Mouse (Mus musculus) E14TG2a.4 (cell line): ENCODE measurements around the gene Slc35f3.

Experiments
- H3K27me3 ChIP-seq: 2 replicates; pipeline ENCODE4 v1.6.1; 2014; ENCODE audit warnings: low read length, control low read depth; ENCODE audit not compliant: insufficient read depth
- H3K36me3 ChIP-seq: 2 replicates; pipeline ENCODE4 v1.6.1; 2014; ENCODE audit warnings: low read length, control low read depth; ENCODE audit not compliant: insufficient read depth
- H3K4me1 ChIP-seq: replicated peaks from 2 replicates; pipeline ENCODE4 v1.6.1; 2014; ENCODE audit warnings: low read depth, low read length, control low read depth
- H3K4me3 ChIP-seq: replicated peaks from 2 replicates; pipeline ENCODE4 v1.5.1; 2014; ENCODE audit warnings: mild to moderate bottlenecking, low read length
- H3K9me3 ChIP-seq: 2 replicates; pipeline ENCODE4 v1.6.1; 2014; ENCODE audit warnings: low read length, control low read depth
- CTCF ChIP-seq: conservative IDR thresholded peaks from 2 replicates; pipeline ENCODE4 v1.5.1; 2014; ENCODE audit warnings: low read length
- NANOG ChIP-seq: IDR thresholded peaks from 2 replicates; pipeline ENCODE4 v1.6.1; 2014; ENCODE audit warnings: borderline replicate concordance, low read length, mixed read lengths
- POU5F1 ChIP-seq: IDR thresholded peaks from 2 replicates; pipeline ENCODE4 v1.6.1; 2014; ENCODE audit warnings: low read length, borderline replicate concordance

The Slc35f3 gene

GRCm38 (mm10) chr8:126368349-126369054 lies 70.1 kb downstream of the Slc35f3 start:
- Histone ChIP-seq H3K4me1 (peaks cover 4% of the 10 kb centered on the region; the same call in 1 of the 2 replicates), H3K27me3 (no peaks in the 10 kb centered on the region), H3K36me3 (no peaks in the 10 kb centered on the region), H3K9me3 (peaks cover 8% of the 10 kb centered on the region; the same call in 1 of the 2 replicates), H3K4me3 (no peak overlapping the region)
- TF ChIP-seq POU5F1 (no peak), CTCF (no peak), NANOG (no peak)

DNA sequence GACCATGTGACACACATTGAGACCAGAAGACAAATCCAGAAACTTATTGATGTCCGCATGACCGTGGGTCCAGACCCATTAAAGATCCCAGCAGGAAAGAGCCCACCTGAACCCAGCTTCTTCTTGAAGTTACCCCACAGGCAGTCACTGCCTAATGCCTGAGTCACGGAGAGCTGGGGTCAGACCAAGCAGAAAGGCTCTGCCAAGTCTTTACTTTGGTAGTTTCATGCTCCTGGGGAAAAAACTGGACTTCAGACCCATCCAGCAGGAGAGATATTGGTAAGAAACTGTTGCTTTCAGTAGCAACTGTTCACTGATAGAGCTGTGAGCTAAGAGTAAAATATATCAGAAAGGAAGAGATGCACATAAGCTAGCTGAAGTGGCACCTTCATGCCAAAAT lies 73.5 kb downstream of the Slc35f3 start:
- Histone ChIP-seq H3K4me3 (no peak overlapping the region), H3K9me3 (no peaks in the 10 kb centered on the region), H3K36me3 (no peaks in the 10 kb centered on the region), H3K4me1 (peaks cover 4% of the 10 kb centered on the region; the same call in 1 of the 2 replicates), H3K27me3 (peaks cover 3% of the 10 kb centered on the region; the same call in 1 of the 2 replicates)
- no peak for TF ChIP-seq POU5F1
- no peak for TF ChIP-seq CTCF
- no peak for TF ChIP-seq NANOG

DNA sequence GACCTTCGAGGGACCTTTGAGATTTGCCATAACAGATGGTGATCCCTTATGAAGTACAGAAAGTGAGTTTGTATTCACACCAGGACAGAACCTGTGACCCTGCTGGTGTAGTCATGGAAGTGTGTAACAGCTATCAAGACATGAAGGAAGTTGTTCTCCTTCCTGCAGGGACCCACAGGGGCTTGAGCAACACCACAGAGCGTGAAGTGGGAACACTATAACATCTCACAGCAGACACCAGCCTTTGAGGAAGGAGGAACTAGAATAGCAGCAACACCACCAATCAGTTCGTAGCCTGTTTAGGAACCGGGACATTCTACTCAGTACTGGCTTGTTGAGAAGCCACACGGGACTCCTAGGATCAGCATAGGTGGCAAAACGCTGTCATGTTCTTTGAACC lies 81.2 kb downstream of the Slc35f3 start:
- Histone ChIP-seq H3K4me3 (no peak overlapping the region), H3K4me1 (peaks cover 7% of the 10 kb centered on the region), H3K27me3 (peaks cover 3% of the 10 kb centered on the region; the same call in 1 of the 2 replicates), H3K36me3 (no peaks in the 10 kb centered on the region), H3K9me3 (no peaks in the 10 kb centered on the region)
- no peak for TF ChIP-seq NANOG

DNA sequence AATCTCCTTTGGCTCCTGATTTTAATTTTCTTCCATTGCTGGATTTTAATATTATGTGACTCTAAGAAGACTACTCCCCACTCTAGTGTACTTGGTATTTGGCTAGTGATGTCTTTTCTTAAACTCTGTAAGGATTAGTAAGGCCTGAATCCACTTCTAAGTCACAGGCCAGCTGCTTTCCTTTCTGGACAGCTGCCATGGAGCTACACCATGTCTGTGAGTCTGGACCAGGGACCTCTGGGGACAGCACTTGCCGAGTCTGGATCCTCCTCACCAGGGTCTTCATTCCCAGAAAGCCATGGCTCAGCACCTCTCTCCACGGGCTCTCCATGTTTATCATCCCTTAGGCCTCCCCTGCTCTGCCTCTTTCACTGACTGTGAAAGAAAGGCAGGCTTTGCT lies 81.8 kb downstream of the Slc35f3 start:
- Histone ChIP-seq H3K27me3 (peaks cover 3% of the 10 kb centered on the region; the same call in 1 of the 2 replicates), H3K4me1 (peaks cover 7% of the 10 kb centered on the region), H3K9me3 (no peaks in the 10 kb centered on the region), H3K36me3 (no peaks in the 10 kb centered on the region), H3K4me3 (no peak overlapping the region)
- TF ChIP-seq POU5F1, result no peak
- TF ChIP-seq NANOG, result no peak
- no peak for TF ChIP-seq CTCF

- H3K4me3 ChIP-seq, result no peak overlapping the region
- no peaks in the 10 kb centered on the region for H3K9me3 ChIP-seq
- TF ChIP-seq POU5F1 (no peak), CTCF (no peak), NANOG (no peak)
- H3K27me3 ChIP-seq, result 0 out of 2 replicates have a peak, but pooled peaks cover 3% of the 10 kb centered on the region
- no peaks in the 10 kb centered on the region for H3K36me3 ChIP-seq
- peaks cover 7% of the 10 kb centered on the region for H3K4me1 ChIP-seq
These were observed 82.9 kb downstream of the Slc35f3 start for GRCm38 (mm10) chr8:126381299-126381698.

- Histone ChIP-seq H3K4me1 (peaks cover 7% of the 10 kb centered on the region), H3K9me3 (no peaks in the 10 kb centered on the region), H3K36me3 (no peaks in the 10 kb centered on the region), H3K4me3 (no peak overlapping the region), H3K27me3 (no peaks in the 10 kb centered on the region)
- TF ChIP-seq POU5F1, result no peak
- TF ChIP-seq NANOG, result no peak
- no peak for TF ChIP-seq CTCF
These were observed 83.9 kb downstream of the Slc35f3 start for GRCm38 (mm10) chr8:126382216-126382615.

DNA sequence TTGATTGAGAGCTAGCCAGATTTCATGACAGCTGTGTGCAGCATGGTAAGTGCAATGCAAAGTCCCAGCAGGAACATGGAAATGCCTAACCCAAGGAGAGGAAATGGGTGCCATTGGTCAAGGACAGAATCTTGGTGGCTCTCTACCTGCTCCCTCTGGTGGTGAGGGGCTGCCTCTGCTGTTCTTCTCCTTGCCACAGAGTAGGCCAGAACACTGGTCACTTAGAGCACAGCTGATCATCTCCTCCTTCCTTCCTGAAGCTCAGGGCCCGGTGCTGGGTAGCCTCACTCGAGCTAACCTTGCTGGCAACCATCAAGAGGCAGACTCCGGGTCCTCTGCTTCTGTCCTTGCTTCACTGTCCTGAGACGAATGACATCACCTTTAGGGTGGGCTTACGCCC lies 84.4 kb downstream of the Slc35f3 start:
- Histone ChIP-seq H3K4me1 (peaks cover 7% of the 10 kb centered on the region), H3K4me3 (no peak overlapping the region), H3K27me3 (no peaks in the 10 kb centered on the region), H3K9me3 (no peaks in the 10 kb centered on the region), H3K36me3 (no peaks in the 10 kb centered on the region)
- peak; percentile 61 for TF ChIP-seq CTCF
- TF ChIP-seq POU5F1, result no peak

DNA sequence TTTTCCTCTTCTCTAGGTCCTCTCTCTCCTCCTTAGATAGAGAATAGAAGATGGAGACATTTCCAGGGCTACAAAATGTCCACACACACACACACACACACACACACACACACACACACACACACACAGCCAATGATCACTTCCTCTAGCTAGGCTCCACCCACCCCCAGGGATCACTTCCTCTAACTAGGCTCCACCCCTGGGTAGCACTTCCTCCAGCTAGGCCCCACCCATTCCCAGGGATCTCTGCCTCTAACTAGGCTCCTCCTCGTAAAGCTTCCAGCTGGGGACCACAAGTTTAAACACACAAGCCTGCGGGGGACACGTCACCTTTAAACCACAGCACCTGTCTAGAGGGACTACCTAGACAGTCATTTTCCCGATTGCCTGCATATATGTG lies 89.2 kb downstream of the Slc35f3 start:
- H3K36me3 ChIP-seq, result no peaks in the 10 kb centered on the region
- no peaks in the 10 kb centered on the region for H3K27me3 ChIP-seq
- TF ChIP-seq CTCF (no peak), POU5F1 (no peak), NANOG (no peak)
- H3K4me1 ChIP-seq, result peaks cover 1% of the 10 kb centered on the region
- no peak overlapping the region for H3K4me3 ChIP-seq
- no peaks in the 10 kb centered on the region for H3K9me3 ChIP-seq

GRCm38 (mm10) chr8:126391541-126391940 lies 93.2 kb downstream of the Slc35f3 start:
- Histone ChIP-seq H3K4me3 (no peak overlapping the region), H3K36me3 (no peaks in the 10 kb centered on the region), H3K27me3 (no peaks in the 10 kb centered on the region; the same call in 1 of the 2 replicates), H3K9me3 (no peaks in the 10 kb centered on the region), H3K4me1 (no peaks in the 10 kb centered on the region; the same call in 1 of the 2 replicates)
- TF ChIP-seq NANOG (no peak), POU5F1 (no peak), CTCF (no peak)
